Mouse (Mus musculus) limb, embryonic 10.5 days (tissue): ENCODE results near the gene Ndufa12. TPM values are rescaled to one million over a fixed set of nuclear protein-coding genes. Genes with fewer than 3 reads are reported as not detected.
A peak's percentile ranks its signal among the peaks of the same experiment; 100 is the strongest.

Source experiments
- DNase-seq: peaks from one replicate; pipeline ENCODE4 v3.0.0-alpha.2; 2017; ENCODE audit warnings: low spot score
- H3K27ac ChIP-seq: fragments of 300-500 bp; sonication (generic); 2 replicates; pipeline ENCODE4 v1.5.1; 2016; ENCODE audit warnings: mild to moderate bottlenecking
- H3K27me3 ChIP-seq: fragments of 300-500 bp; sonication (generic); 2 replicates; pipeline ENCODE4 v1.6.1; 2016; ENCODE audit warnings: low read depth, mild to moderate bottlenecking; ENCODE audit not compliant: poor library complexity, severe bottlenecking
- H3K36me3 ChIP-seq: fragments of 300-500 bp; sonication (generic); 2 replicates; pipeline ENCODE4 v1.6.1; 2016; ENCODE audit warnings: mild to moderate bottlenecking, moderate library complexity
- H3K4me1 ChIP-seq: fragments of 300-500 bp; sonication (generic); 2 replicates; pipeline ENCODE4 v1.6.1; 2016
- H3K4me3 ChIP-seq: fragments of 300-500 bp; sonication (generic); 2 replicates; pipeline ENCODE4 v1.5.1; 2016; ENCODE audit warnings: mild to moderate bottlenecking, moderate library complexity
- H3K9me3 ChIP-seq: fragments of 300-500 bp; sonication (generic); replicated peaks from 2 replicates; pipeline ENCODE4 v1.6.1; 2016; ENCODE audit warnings: mild to moderate bottlenecking
- WGBS: fragments of 180-500 bp; shearing (Covaris S2); methylation state at CpG from one replicate; pipeline ENCODE4 v1.1.7; 2016; 5-methylcytosine and 5-hydroxymethylcytosine counted together
- polyA plus RNA-seq: library from polyadenylated mRNA; unstranded; fragments of >200 nt; fragmentation: Nextera tagmentation; extraction: Ambion mirVana; gene quantifications from 2 replicates; pipeline ENCODE4 v1.2.1, GENCODE M21; 2016

Ndufa12 gene
- polyA plus RNA-seq, 1 experiment from 2014 or later: 495 TPM

GRCm38 (mm10) chr10:94249575-94250456, 51.3 kb downstream of the Ndufa12 start:
- Histone ChIP-seq H3K36me3 (no peaks in the 10 kb centered on the region), H3K4me3 (no peak overlapping the region), H3K4me1 (peaks cover 17% of the 10 kb centered on the region), H3K27ac (no peak overlapping the region), H3K27me3 (no peaks in the 10 kb centered on the region), H3K9me3 (no peaks in the 10 kb centered on the region)
- DNase-seq: peak; percentile 50
- 47% methylated on average over 22 of the region's 22 CpGs for WGBS

DNA sequence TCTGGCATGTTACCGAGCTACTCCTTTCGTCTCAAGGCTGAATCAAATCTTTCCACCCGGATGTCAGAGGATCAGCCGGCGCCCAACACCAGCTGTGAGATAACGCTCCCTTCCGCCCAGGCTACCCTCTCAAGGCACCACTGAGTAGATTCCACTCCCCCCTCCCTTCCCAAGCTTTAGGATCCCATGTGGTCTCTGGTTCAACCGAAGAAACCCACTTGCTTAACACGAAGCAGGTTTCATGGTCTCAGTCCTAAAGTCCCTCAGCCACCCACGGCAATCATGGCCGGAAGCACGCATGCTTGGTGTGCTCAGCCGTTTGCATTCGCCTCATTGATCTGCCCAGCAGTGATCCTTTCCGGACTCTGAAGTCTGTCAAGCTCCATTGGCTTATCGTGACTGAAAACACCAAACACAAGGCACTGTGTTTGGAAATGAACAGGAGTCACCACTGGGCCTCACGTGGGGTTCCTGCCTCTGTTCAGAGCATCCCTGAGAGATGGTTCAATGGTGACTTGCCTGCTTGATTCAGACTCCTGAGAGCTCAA, 54.8 kb downstream of the Ndufa12 start:
- no peak overlapping the region for H3K4me3 ChIP-seq
- 74% methylated on average over 17 of the region's 17 CpGs for WGBS
- DNase-seq: no peak
- no peaks in the 10 kb centered on the region for H3K9me3 ChIP-seq
- peaks cover 22% of the 10 kb centered on the region for H3K4me1 ChIP-seq
- no peak overlapping the region for H3K27ac ChIP-seq
- H3K27me3 ChIP-seq: no peaks in the 10 kb centered on the region
- H3K36me3 ChIP-seq: no peaks in the 10 kb centered on the region

DNA sequence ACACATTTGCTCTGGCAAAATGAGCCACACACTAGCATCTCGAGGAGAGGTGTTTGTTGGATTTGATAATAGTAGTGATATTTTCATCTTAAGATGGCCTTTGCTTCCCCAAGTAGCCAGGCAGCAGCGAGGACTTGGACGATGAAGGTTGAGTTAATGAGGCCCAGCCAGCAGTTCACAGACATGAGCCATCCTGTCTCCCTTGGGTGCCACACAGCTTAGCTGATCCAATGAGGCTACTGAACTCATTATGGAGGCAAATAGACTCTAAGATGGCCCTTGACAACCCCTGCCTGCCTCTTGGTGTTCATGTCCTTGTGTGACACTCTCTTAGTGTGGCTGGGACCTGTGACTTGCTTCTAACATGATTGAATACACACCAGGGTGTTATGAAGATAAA, 56.2 kb downstream of the Ndufa12 start:
- H3K4me3 ChIP-seq: no peak overlapping the region
- DNase-seq: no peak
- H3K9me3 ChIP-seq: no peaks in the 10 kb centered on the region
- H3K27ac ChIP-seq: no peak overlapping the region
- 68% methylated on average over 3 of the region's 3 CpGs for WGBS
- H3K4me1 ChIP-seq: peaks cover 17% of the 10 kb centered on the region
- no peaks in the 10 kb centered on the region for H3K36me3 ChIP-seq
- H3K27me3 ChIP-seq: no peaks in the 10 kb centered on the region

- Histone ChIP-seq H3K4me3 (no peak overlapping the region), H3K27ac (no peak overlapping the region), H3K36me3 (no peaks in the 10 kb centered on the region), H3K27me3 (no peaks in the 10 kb centered on the region), H3K9me3 (no peaks in the 10 kb centered on the region), H3K4me1 (peaks cover 13% of the 10 kb centered on the region)
- WGBS: 16% methylated on average over 6 of the region's 6 CpGs
- no peak for DNase-seq
Measured at GRCm38 (mm10) chr10:94255744-94256143, 57.2 kb downstream of the Ndufa12 start.

DNA sequence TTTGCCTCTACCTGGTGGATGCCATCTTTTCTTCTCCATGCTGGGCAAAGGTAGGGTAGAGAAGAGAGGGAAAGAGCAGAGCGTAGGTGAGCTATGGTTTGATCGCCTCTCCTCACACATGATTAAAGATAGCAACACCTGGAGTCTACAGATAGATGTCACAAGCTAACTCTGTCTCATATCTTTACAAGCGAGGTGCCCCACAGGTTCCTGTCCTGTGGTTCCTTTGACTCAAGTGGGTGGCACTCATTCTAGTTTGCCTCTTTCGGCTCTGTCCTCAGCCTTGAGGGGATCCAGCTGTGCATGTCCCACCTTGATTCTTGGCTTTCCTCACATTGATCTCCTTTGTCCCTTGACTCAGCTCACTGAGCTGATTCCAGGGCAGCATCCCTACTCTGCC, 58.0 kb downstream of the Ndufa12 start:
- Histone ChIP-seq H3K9me3 (no peaks in the 10 kb centered on the region), H3K4me3 (no peak overlapping the region), H3K4me1 (peaks cover 13% of the 10 kb centered on the region), H3K27ac (no peak overlapping the region), H3K36me3 (no peaks in the 10 kb centered on the region), H3K27me3 (no peaks in the 10 kb centered on the region)
- 92% methylated on average over 4 of the region's 4 CpGs for WGBS
- DNase-seq: no peak

DNA sequence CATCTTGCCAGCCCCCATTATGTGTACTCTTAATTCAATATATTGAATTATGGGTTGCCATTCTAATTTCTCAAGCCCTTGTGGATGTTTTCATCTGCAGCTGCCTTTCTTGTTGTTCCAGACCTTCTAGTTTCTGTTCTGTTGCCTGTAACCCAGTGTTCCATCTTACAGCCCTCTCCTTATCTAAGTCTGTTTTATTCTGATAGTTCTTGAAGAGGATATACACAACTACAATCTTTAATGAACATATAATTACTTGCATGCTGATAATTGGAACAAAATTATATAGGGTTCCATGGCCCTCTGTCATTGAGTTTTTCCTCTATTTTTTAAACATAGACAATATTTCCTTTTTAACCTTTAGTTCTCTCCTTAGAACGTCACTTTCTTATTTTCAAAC, 62.0 kb downstream of the Ndufa12 start:
- Histone ChIP-seq H3K9me3 (no peaks in the 10 kb centered on the region), H3K27ac (no peak overlapping the region), H3K27me3 (no peaks in the 10 kb centered on the region), H3K4me3 (no peak overlapping the region), H3K36me3 (no peaks in the 10 kb centered on the region), H3K4me1 (peaks cover 4% of the 10 kb centered on the region)
- WGBS: 85% methylated on average over 1 of the region's 1 CpGs
- no peak for DNase-seq

- Histone ChIP-seq H3K27ac (no peak overlapping the region), H3K27me3 (no peaks in the 10 kb centered on the region), H3K4me1 (no peaks in the 10 kb centered on the region), H3K36me3 (no peaks in the 10 kb centered on the region), H3K9me3 (no peaks in the 10 kb centered on the region), H3K4me3 (no peak overlapping the region)
- 93% methylated on average over 13 of the region's 13 CpGs for WGBS
- DNase-seq: no peak
Measured at GRCm38 (mm10) chr10:94262646-94263045, 64.1 kb downstream of the Ndufa12 start.

GRCm38 (mm10) chr10:94263211-94263610, 64.7 kb downstream of the Ndufa12 start:
- no peaks in the 10 kb centered on the region for H3K27me3 ChIP-seq
- no peak overlapping the region for H3K4me3 ChIP-seq
- H3K27ac ChIP-seq: no peak overlapping the region
- H3K9me3 ChIP-seq: no peaks in the 10 kb centered on the region
- DNase-seq: no peak
- H3K4me1 ChIP-seq: no peaks in the 10 kb centered on the region
- WGBS: 86% methylated on average over 3 of the region's 3 CpGs
- no peaks in the 10 kb centered on the region for H3K36me3 ChIP-seq

DNA sequence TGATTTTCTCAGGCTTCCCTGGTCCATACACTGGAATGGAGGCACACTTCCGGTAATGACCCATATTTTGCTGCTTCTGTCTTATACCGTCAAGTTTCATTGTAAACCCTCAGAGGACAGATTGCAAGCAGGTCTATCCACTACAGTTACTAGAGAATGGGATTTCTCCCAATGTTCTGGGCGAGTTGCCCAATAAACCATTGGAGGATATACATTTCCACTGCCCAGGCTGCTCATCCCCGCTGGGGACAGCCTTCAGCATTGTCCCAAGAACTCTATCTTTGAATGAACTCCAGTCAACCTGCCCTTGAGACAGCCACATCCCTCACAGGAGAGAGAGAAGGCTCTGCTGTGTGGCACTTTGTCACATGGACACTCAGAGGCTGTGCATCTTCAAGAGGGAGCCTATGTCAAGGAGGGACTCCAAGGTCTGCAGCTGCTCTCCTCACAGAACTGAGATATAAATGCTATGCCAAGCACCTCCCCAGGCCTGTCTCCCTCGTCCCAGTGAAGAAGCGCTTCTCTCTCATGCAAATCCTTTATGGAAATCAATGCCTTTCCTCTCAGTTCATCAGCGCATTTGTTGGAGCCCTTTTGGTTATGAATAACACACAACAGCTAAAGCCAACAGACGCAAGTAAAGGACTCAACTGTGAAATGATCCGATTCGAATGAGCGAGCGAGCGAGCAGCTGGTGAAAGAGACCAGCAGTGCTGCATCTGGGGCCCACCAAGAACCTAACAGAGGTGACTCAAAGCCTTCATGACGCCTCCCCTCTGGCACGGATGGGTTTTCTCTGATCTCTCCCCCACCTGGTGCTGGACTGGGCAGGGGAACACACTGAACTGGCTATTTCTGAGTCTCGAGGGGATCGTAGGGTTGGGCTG, 67.4 kb downstream of the Ndufa12 start:
- H3K27ac ChIP-seq: no peak overlapping the region
- DNase-seq: no peak

More for the DNA sequence above, 67.4 kb downstream of the Ndufa12 start:
- 79% methylated on average over 17 of the region's 17 CpGs for WGBS
- no peak overlapping the region for H3K4me3 ChIP-seq
- no peaks in the 10 kb centered on the region for H3K36me3 ChIP-seq
- no peaks in the 10 kb centered on the region for H3K4me1 ChIP-seq
- H3K9me3 ChIP-seq: no peaks in the 10 kb centered on the region
- H3K27me3 ChIP-seq: no peaks in the 10 kb centered on the region

Other genes starting within 250 kb of the Ndufa12 start
- 19.9 and 25.9 TPM in 2 replicates for gene Vezt, start 162.9 kb upstream of the Ndufa12 start, polyA plus RNA-seq
- gene Fgd6, start 162.7 kb upstream of the Ndufa12 start, polyA plus RNA-seq: 4.0 and 4.5 TPM in 2 replicates
- 12.1 and 12.7 TPM in 2 replicates for gene Nr2c1, start 50.7 kb upstream of the Ndufa12 start, polyA plus RNA-seq
- not detected in 2 replicates for gene Gm4792, start 100.0 kb downstream of the Ndufa12 start, polyA plus RNA-seq
- 3.9 and 5.7 TPM in 2 replicates for gene Tmcc3, start 113.2 kb downstream of the Ndufa12 start, polyA plus RNA-seq